Mouse (Mus musculus) cerebral cortex, adult 2 months (tissue): ENCODE data around the gene Gm3248.

Source experiments
- WGBS: fragments of 180-500 bp; shearing (Covaris S2); methylation state at CpG from one replicate; pipeline ENCODE4 v1.1.7; 2018; 5-methylcytosine and 5-hydroxymethylcytosine counted together

The Gm3248 gene

DNA sequence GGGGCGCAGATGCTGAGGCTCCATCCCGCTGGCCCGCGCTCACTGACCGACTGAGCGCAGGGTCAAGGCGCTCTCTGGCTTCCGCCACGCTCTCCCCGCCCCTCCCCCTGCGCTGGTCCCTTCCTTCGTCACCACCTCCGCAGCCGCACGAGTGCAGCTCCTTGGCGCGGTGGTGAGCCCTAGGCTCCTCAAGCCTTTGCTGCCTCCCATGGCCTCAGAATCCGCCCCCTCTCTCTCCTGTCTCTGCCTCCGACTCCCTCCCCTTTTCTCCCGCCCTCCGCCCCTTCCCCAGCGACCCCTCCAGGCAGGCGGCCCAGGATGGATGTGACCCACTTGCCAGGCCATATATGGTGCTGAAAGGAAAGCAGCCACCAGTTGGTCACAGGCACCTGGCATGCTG is at the start of gene Gm3248:
TSS of gene Gm3248 (minus strand) at position 111 of the 400 bp plus-strand sequence.
- 3% methylated on average over 16 of the region's 23 CpGs for WGBS

DNA sequence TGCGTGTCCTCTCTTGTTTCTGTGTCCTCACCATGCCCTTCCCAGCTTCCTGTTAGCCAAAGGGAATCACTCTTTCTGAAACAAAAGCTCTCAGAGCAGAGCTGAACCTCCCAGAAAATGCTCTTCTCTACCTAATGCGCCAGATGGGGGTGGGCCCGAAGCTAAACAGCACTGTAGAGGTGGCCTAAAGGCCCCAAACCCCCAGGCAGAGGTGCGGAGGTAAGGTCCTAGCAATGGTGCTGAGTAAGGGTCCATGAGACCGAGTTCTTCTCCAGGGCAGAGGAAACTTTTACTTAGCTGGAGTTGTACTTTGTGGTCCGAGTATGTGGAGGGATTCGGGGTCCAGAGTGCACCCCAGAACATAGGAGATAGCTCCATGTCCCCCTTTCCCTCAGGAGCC is 25.6 kb upstream of the Gm3248 start:
- 88% methylated on average over 7 of the region's 7 CpGs for WGBS

DNA sequence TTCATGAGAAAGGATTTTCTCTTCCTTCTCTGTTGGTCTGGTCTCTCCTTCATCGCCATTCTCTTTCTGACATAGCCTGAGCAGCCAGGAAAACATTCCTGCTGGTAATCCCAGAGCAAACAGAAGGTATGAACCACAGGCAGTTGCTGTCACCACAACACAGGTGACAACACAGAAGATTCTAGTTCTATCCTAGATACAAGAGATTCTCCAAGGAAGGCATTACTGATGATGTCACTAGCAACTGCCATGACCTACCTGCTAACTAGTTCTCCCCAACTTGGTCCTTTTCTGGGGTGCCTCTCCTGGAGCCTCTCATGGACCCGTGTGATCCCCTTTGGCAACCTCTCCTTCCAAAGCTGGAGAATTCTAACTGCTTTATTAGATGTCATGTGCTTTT is 17.5 kb upstream of the Gm3248 start, which contains the start of gene Gm3453:
TSS of gene Gm3453 (minus strand) at position 101 of the 400 bp plus-strand sequence.
- WGBS, result 76% methylated on average over 2 of the region's 2 CpGs

DNA sequence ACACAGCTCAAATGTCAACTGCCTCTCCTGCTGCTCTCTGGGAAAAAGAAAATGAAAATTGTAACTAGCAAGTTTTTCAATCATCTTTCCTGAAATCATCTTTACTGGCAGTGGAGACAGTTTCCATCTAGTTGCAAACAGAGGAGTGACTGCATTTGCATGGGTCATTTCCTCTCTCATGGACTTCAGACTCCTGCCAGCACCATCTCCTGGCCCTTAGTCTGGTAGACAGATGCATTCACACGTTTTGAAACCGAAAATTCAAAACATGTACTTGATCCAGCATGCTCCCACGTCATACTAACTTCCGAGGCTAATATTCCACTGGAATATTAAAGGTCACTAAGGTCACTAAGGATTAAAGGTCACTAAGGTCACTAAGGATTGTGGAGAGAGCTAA is 896 bp upstream of the Gm3248 start:
- WGBS, result 65% methylated on average over 4 of the region's 4 CpGs

DNA sequence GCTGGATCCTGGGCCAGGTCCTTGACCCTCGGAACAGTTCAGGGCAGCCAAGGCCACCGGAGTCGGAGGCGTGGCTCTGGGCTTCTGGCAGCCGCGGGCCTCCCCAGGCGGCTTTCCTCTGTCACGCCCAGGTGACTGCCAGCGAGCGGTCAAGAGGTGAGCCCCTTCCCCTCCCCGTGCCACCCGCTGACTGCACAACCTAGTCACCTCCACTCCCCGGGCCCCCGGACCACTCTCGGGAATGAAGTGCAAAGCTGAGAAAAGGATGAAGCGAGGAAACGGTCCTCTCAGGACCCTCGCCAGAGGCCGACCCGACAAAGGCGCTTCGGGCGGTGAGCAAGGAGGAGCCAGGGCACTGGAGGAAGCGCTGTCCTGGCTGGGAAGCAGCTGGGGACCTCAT is 443 bp downstream of the Gm3248 start:
- 3% methylated on average over 23 of the region's 24 CpGs for WGBS

DNA sequence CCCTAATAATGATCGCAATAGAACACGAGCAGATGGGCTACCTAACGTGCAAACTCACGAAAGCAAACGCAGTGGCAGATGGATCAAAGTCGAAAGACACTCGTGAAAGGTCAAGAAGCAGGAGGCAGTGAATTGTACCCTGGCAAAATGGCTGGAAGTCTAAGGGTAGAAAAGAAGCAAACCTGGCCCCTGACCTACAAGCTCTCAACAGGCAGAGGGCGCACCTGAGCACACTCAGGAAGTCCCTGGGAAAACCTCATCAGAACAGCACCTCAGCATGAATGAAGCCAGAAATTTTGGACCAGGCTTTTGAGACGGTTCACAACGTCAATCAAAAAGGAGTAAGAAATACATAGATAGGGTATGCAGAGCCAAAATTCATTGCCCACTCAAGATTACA is 1.1 kb downstream of the Gm3248 start:
- WGBS, result 19% methylated on average over 6 of the region's 10 CpGs

DNA sequence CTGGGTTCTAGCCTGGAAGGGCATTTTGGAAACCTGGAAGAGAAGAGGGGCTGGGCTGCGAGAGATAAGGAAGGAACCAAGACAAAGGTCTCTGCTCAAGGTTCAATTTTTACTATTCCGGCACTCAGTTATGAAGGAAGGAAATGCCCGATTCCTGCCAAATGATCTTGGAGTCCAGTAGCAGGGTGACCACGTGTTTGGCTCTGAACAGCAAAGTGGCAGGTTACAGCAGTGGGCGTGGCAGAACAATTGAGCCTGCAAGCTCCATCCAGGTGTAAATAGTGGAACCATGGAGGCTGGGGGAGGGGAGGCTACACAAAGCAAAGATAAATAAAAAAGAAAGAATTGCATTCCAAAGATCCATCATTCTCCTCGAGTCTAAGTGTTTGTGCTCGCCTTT is 38.3 kb downstream of the Gm3248 start:
- 75% methylated on average over 7 of the region's 7 CpGs for WGBS

DNA sequence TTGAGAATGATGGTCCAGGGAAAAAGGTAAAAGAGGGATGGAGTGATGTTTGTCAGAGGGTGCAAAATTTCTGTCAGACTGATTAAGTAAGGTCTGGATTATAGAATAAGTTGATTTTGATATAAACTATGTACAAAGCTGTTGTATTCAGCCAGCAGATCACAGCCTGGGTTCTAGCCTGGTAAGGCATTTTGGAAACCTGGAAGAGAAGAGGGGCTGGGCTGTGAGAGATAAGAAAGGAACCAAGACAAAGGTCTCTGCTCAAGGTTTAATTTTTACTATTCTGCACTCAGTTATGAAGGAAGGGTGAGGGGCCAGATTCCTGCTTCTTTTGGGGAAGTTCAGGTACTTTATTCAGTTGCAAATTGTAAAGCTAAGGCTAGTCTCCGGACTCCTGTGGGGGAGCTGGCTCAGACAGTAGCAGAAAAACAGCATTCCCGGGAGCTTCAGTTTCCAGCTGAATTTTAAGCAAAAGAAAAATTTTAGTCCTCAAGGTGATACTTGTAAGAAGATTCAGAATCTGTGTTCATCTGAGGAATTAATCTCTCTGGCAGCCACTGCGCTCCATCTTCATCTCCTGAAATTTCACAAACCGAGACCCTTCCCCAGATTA is 43.1 kb downstream of the Gm3248 start:
- 77% methylated on average over 4 of the region's 4 CpGs for WGBS

DNA sequence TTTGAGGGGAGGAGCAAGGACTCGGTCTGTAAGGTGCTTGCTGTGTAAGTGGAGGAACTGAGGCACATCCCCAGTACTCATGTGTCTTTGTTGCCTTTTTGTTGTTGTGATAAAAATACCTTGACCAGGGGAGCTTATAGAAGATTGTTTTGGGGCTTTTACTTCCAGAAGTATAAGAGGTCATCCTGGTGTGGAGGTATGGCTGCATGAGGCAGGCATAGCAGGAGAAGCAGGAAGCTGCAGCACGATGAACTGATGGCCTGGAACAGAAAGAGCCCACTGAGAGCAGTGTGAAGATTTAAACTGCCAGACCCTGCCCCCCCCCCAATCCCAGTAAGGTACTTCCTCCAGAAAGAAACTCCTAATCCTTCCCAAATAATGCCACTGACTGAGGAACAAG is 47.8 kb downstream of the Gm3248 start:
- 83% methylated on average over 2 of the region's 2 CpGs for WGBS
